Mouse (Mus musculus): ENCODE data around the gene Cd5. TPM values are rescaled to one million over a fixed set of nuclear protein-coding genes. Genes with fewer than 3 reads are reported as not detected.
A peak's percentile ranks its signal among the peaks of the same experiment; 100 is the strongest.

Cd5 gene
- total and polyA plus RNA-seq, 2 experiments from 2014 or later = 0.53 to 0.55 TPM

DNA sequence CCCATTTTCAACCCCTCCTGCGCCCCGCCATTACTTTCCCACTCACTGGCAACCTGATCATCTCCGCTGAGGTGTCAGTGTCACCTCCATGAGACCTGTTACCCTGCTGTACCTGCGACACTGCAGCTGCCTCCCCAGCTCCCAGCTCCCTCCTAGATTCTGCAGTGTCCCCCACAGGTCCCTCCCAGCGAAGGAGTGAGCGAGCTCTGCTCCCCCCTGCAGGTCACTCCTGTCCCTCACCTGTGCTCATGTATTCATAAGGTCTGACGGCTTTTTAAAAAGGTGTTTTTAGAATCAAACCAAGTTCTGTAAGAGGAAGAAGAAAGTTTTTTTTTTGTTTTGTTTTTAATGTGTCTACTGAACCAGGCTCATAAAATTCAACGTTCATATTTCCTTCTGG lies 36.7 kb downstream of the Cd5 start:
- ATAC-seq (ENCODE audit: low FRiP score) = no peak

DNA sequence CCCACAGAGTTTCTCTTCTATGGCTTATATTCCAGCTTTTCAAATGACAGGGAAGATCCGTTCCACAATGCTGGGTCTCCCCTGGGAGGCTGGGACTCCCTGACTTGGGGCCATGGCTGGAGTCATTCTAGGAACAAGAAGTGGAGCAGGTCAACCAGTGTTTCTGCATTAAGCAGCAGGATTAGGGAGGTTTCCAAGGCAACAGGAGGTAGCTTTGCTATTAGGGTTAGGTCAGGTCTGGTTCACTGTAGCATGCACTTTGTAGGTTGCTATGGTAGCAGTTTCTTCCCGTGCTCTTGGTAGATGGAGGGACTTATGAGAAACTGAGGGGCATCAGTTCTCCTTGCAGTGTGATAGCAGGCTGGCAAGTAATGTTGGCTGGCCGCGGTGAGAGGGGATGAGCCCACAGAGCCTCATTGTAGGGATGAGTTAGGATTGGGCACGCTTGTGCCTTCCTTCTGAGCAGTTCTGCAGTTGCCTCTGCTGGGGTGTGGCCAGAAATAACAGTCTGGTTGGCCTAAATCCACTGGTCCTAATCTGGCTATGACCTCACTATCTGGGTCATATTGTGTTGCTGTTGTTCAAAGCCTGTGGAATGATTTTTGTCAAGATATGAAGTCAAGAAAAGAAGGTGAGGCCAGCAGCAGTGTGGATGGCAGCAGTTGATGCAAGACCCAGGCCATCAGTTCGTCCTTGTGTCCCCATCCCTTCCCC lies 37.6 kb downstream of the Cd5 start:
- Histone ChIP-seq H3K36me3 (ENCODE audit: insufficient read depth, low read length) (0 out of 2 replicates have a peak, but pooled peaks cover 4% of the 10 kb centered on the region), H3K9me3 (ENCODE audit: low read length) (no peaks in the 10 kb centered on the region), H3K4me2 (ENCODE audit: low read depth, low read length, poor library complexity, severe bottlenecking) (no peak overlapping the region), H3K4me3 (ENCODE audit: low read depth, low read length) (no peak overlapping the region), H3K9ac (replicated peaks; ENCODE audit: low read length, poor library complexity, severe bottlenecking) (no peak overlapping the region), H3K27ac (ENCODE audit: low read depth, low read length) (no peak overlapping the region), H3K4me1 (ENCODE audit: insufficient read depth, low read length) (peaks cover 33% of the 10 kb centered on the region), H3K27me3 (ENCODE audit: insufficient read depth, low read length) (no peaks in the 10 kb centered on the region)
- ATAC-seq (ENCODE audit: low FRiP score) = no peak
- TF ChIP-seq CTCF (IDR thresholded peaks at IDR 0.05) = no peak
- 36% methylated on average over 6 of the region's 6 CpGs for WGBS
- no peak for DNase-seq (ENCODE audit: low spot score)

More for the DNA sequence above, 36.7 kb downstream of the Cd5 start:
- DNase-seq (ENCODE audit: low spot score) = no peak
- Histone ChIP-seq H3K27me3 (ENCODE audit: insufficient read depth, low read length) (no peaks in the 10 kb centered on the region), H3K4me3 (ENCODE audit: low read depth, low read length) (no peak overlapping the region), H3K9me3 (ENCODE audit: low read length) (no peaks in the 10 kb centered on the region), H3K36me3 (ENCODE audit: insufficient read depth, low read length) (0 out of 2 replicates have a peak, but pooled peaks cover 5% of the 10 kb centered on the region), H3K9ac (replicated peaks; ENCODE audit: low read length, poor library complexity, severe bottlenecking) (no peak overlapping the region), H3K4me1 (ENCODE audit: insufficient read depth, low read length) (peaks cover 30% of the 10 kb centered on the region), H3K27ac (ENCODE audit: low read depth, low read length) (no peak overlapping the region), H3K4me2 (ENCODE audit: low read depth, low read length, poor library complexity, severe bottlenecking) (no peak overlapping the region)
- no peak for TF ChIP-seq CTCF (IDR thresholded peaks at IDR 0.05)
- 88% methylated on average over 8 of the region's 8 CpGs for WGBS

DNA sequence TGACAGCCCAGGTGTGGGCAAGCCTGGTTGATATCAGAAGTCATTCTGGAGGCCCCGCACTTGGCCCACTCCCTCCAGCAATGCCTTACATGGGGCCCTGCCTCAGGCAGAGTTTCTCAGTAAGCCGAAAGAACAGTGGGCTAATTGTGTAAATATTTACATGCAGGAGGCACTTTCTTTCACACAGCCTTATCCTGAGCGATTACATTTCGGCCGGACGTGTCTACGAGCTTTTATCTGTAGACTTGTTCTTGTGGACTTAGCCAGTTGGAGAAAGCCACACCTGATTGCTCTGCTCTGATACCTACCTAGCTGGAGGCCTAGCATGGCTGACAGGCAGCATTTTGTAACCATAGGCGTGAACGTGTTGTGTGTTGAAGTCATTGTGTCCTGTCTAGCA lies 39.0 kb downstream of the Cd5 start:
- TF ChIP-seq CTCF (IDR thresholded peaks at IDR 0.05) = no peak
- H3K4me2 ChIP-seq (ENCODE audit: low read depth, low read length, poor library complexity, severe bottlenecking) = no peak overlapping the region
- H3K36me3 ChIP-seq (ENCODE audit: insufficient read depth, low read length) = 0 out of 2 replicates have a peak, but pooled peaks cover 4% of the 10 kb centered on the region
- DNase-seq (ENCODE audit: low spot score) (no peak), ATAC-seq (ENCODE audit: low FRiP score) (no peak)
- WGBS = 59% methylated on average over 9 of the region's 9 CpGs
- no peak overlapping the region for H3K27ac ChIP-seq (ENCODE audit: low read depth, low read length)
- H3K4me1 ChIP-seq (ENCODE audit: insufficient read depth, low read length) = peaks cover 39% of the 10 kb centered on the region
- no peak overlapping the region for H3K4me3 ChIP-seq (ENCODE audit: low read depth, low read length)
- no peaks in the 10 kb centered on the region for H3K27me3 ChIP-seq (ENCODE audit: insufficient read depth, low read length)
- H3K9ac ChIP-seq (replicated peaks; ENCODE audit: low read length, poor library complexity, severe bottlenecking) = no peak overlapping the region
- no peaks in the 10 kb centered on the region for H3K9me3 ChIP-seq (ENCODE audit: low read length)

DNA sequence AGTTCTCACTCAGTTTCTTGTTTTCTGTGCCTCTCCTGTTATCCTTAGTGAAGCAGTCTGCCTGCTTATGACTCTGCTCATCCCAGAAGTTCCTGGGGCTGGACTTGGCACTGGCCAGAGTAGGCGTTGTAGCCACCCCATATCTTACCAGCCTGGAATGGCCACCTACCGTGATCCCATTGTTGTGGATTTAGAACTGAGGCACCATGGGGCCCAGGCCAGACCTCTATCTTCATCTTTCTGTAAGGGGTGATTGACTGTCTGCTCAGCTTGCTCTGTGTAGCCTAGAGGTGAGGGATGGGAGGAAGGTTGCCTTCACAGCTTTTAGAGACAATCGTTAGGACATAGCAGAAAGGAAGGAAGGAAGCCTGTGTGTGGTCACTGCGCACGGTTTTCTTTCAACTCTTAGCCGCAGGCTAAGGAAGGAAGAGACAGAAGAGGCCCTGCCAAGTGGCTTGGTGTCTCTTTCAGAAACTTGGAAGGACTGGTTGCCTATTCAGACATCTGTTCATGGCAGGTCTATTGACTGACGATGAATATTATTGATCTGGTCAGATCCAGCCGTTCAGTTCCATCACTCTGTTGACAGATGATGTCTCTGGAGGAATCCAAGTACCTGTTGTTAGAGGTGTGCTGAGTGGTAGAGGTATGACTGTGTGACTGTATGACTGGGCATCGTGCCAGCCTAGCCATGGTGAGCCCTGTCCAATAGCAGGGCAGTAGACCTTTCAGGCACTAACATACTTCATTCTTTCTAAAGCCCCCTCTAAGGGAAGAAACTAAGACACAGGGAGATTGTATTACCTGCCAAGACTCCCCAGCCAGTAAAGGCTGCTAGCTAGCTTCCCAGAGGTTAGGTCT lies 40.4 kb downstream of the Cd5 start:
- Histone ChIP-seq H3K27ac (ENCODE audit: low read depth, low read length) (no peak overlapping the region), H3K4me1 (ENCODE audit: insufficient read depth, low read length) (peaks cover 39% of the 10 kb centered on the region), H3K9ac (replicated peaks; ENCODE audit: low read length, poor library complexity, severe bottlenecking) (no peak overlapping the region), H3K27me3 (ENCODE audit: insufficient read depth, low read length) (no peaks in the 10 kb centered on the region), H3K4me2 (ENCODE audit: low read depth, low read length, poor library complexity, severe bottlenecking) (no peak overlapping the region), H3K36me3 (ENCODE audit: insufficient read depth, low read length) (0 out of 2 replicates have a peak, but pooled peaks cover 4% of the 10 kb centered on the region), H3K9me3 (ENCODE audit: low read length) (no peaks in the 10 kb centered on the region), H3K4me3 (ENCODE audit: low read depth, low read length) (no peak overlapping the region)
- no peak for ATAC-seq (ENCODE audit: low FRiP score)
- no peak for DNase-seq (ENCODE audit: low spot score)
- TF ChIP-seq CTCF (IDR thresholded peaks at IDR 0.05) = no peak
- 69% methylated on average over 9 of the region's 9 CpGs for WGBS

DNA sequence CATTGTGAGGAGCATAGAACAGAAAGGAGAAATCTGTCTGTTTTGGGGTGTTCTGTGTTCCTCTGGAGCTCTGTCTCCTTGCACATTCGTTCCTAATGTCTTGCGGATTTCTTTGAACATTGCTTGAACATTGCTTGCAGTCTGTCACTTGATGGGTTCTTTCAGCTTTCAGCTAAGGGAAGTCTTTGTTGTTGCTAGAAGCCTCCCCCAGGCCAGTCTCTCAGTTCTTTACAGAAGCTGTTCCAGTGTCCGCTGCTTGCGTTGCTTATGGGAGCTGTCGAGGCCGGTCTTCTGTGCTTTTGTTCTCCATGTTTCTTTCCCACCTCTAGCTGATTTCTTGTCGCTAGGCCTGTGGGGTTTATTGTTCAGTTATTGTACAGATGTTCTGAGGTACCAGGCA lies 43.0 kb downstream of the Cd5 start:
- Histone ChIP-seq H3K27me3 (ENCODE audit: insufficient read depth, low read length) (no peaks in the 10 kb centered on the region), H3K36me3 (ENCODE audit: insufficient read depth, low read length) (0 out of 2 replicates have a peak, but pooled peaks cover 4% of the 10 kb centered on the region), H3K9me3 (ENCODE audit: low read length) (no peaks in the 10 kb centered on the region), H3K4me3 (ENCODE audit: low read depth, low read length) (no peak overlapping the region), H3K27ac (ENCODE audit: low read depth, low read length) (peak overlapping the region; percentile 44), H3K9ac (replicated peaks; ENCODE audit: low read length, poor library complexity, severe bottlenecking) (no peak overlapping the region; the same call in 1 of the 2 replicates), H3K4me1 (ENCODE audit: insufficient read depth, low read length) (peaks cover 36% of the 10 kb centered on the region), H3K4me2 (ENCODE audit: low read depth, low read length, poor library complexity, severe bottlenecking) (peak overlapping the region; percentile 13; the same call in 1 of the 2 replicates)
- no peak for TF ChIP-seq CTCF (IDR thresholded peaks at IDR 0.05)
- ATAC-seq (ENCODE audit: low FRiP score) = no peak
- no peak for DNase-seq (ENCODE audit: low spot score)
- WGBS = 19% methylated on average over 7 of the region's 7 CpGs
